Mouse (Mus musculus): ENCODE data around the gene Slc7a14. TPM values are rescaled to one million over a fixed set of nuclear protein-coding genes. Genes with fewer than 3 reads are reported as not detected.

The Slc7a14 gene
- polyA plus RNA-seq, 1 experiment from 2014 or later = not detected

- Histone ChIP-seq H3K36me3 (ENCODE audit: inconsistent target) (no peaks in the 10 kb centered on the region), H3K4me3 (ENCODE audit: inconsistent target) (no peak overlapping the region), H3K79me2 (ENCODE audit: inconsistent target) (no peaks in the 10 kb centered on the region), H3K27ac (no peak overlapping the region)
- WGBS (ENCODE audit: missing documents) = 65% methylated on average over 4 of the region's 4 CpGs
Measured at GRCm38 (mm10) chr3:31208046-31208445, 102.1 kb downstream of the Slc7a14 start.

DNA sequence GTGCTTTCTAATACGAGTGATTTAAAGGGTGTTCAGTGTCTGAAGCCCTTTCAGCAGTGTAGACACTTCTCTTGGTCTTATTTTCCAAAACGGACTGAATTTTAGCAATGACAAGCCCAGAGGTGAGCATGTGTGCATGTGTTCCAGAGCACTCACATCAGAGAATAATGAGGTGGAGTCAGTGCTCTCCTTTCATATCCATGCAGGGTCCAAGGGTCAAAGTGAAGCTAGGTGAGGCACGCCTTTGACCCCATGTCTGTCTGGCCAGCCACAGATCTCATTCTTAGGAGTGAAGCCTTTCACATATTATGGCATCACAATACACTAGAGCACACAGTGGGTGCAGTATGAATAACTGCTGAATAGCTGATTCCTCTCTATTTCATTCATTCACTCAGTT lies 105.0 kb downstream of the Slc7a14 start:
- Histone ChIP-seq H3K4me3 (ENCODE audit: inconsistent target) (no peak overlapping the region), H3K79me2 (ENCODE audit: inconsistent target) (no peaks in the 10 kb centered on the region), H3K27ac (no peak overlapping the region), H3K36me3 (ENCODE audit: inconsistent target) (no peaks in the 10 kb centered on the region)
- WGBS (ENCODE audit: missing documents) = 89% methylated on average over 3 of the region's 3 CpGs

DNA sequence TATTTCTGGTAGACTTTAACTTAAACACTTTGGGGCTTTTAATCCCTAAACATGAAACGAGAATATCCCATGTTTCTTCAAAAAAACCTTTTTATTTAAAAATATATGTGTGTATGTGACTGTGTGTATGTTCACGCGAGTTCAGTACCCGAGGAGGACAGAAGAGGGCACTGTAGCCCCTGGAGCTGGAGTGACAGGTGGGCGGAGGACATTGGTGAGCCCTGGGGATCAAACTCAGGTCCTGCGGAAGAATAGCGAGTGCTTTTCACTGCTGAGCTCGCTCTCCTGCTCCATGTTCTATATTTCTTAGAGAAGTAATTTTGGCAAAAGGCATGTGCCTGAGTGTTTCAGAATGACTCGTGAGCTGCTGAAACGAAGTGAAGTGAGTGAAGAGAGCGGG lies 106.2 kb downstream of the Slc7a14 start:
- Histone ChIP-seq H3K79me2 (ENCODE audit: inconsistent target) (no peaks in the 10 kb centered on the region), H3K36me3 (ENCODE audit: inconsistent target) (no peaks in the 10 kb centered on the region), H3K4me3 (ENCODE audit: inconsistent target) (no peak overlapping the region), H3K27ac (no peak overlapping the region)
- 92% methylated on average over 11 of the region's 11 CpGs for WGBS (ENCODE audit: missing documents)

GRCm38 (mm10) chr3:31199162-31199877 lies 110.9 kb downstream of the Slc7a14 start:
- WGBS (ENCODE audit: missing documents) = 73% methylated on average over 11 of the region's 17 CpGs
- Histone ChIP-seq H3K27ac (no peak overlapping the region), H3K36me3 (ENCODE audit: inconsistent target) (no peaks in the 10 kb centered on the region), H3K4me3 (ENCODE audit: inconsistent target) (no peak overlapping the region), H3K79me2 (ENCODE audit: inconsistent target) (no peaks in the 10 kb centered on the region)

- H3K4me3 ChIP-seq (ENCODE audit: inconsistent target) = no peak overlapping the region
Measured at GRCm38 (mm10) chr3:31191402-31191801, 118.8 kb downstream of the Slc7a14 start.

GRCm38 (mm10) chr3:31190342-31190741 lies 119.8 kb downstream of the Slc7a14 start:
- 79% methylated on average over 6 of the region's 7 CpGs for WGBS (ENCODE audit: missing documents)
- Histone ChIP-seq H3K27ac (no peak overlapping the region), H3K4me3 (ENCODE audit: inconsistent target) (no peak overlapping the region), H3K36me3 (ENCODE audit: inconsistent target) (no peaks in the 10 kb centered on the region), H3K79me2 (ENCODE audit: inconsistent target) (no peaks in the 10 kb centered on the region)

More at GRCm38 (mm10) chr3:31191402-31191801, 118.8 kb downstream of the Slc7a14 start:
- Histone ChIP-seq H3K79me2 (ENCODE audit: inconsistent target) (no peaks in the 10 kb centered on the region), H3K36me3 (ENCODE audit: inconsistent target) (no peaks in the 10 kb centered on the region), H3K27ac (no peak overlapping the region)
- WGBS (ENCODE audit: missing documents) = 82% methylated on average over 10 of the region's 10 CpGs

DNA sequence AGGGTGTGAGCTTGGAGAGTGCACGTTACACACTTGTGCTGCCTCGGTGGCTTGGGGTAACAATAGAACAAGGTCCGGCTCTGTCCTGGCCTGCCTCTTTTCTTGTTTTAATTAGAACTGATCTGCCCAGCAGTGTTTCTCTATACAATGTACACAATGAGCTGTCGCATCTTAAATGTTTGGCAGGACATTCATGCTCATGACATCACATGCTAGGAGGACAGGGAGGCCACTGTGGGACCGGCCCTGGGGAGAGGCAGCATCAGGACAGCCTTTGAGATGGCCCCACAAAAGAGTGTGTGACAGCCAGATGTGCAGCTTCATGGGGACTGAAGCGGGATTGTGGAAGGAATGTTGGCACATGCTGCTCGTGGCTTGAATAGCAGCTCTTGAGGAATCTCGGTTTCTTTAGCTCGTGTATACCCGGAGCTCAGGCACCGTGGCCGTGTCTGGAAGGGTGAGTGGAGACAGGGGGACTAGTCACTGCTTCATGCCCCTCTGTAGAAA lies 143.8 kb downstream of the Slc7a14 start:
- 93% methylated on average over 12 of the region's 12 CpGs for WGBS (ENCODE audit: missing documents)
- Histone ChIP-seq H3K4me3 (ENCODE audit: inconsistent target) (no peak overlapping the region), H3K79me2 (ENCODE audit: inconsistent target) (no peaks in the 10 kb centered on the region), H3K27ac (no peak overlapping the region), H3K36me3 (ENCODE audit: inconsistent target) (no peaks in the 10 kb centered on the region)

DNA sequence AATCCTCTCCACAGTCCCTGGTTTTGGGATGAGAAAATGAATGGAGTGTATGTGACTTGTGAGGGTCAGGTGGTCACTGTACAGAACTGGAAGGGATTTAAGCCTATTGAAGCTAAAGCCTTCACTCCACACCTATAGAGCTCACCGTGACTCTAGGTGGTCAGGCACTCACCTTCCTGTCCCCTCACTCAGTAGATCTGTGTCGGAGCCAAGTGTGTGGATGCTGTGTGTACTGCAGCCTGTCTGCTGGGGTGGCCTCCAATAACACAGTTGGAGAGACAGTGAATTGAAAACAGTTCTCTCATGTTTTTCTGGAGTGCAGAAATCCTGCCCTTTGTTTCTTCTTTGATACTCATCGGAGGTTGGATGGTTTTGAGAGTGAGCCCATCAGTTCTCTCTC lies 144.4 kb downstream of the Slc7a14 start:
- H3K27ac ChIP-seq = no peak overlapping the region
- no peaks in the 10 kb centered on the region for H3K79me2 ChIP-seq (ENCODE audit: inconsistent target)
- H3K4me3 ChIP-seq (ENCODE audit: inconsistent target) = no peak overlapping the region
- H3K36me3 ChIP-seq (ENCODE audit: inconsistent target) = no peaks in the 10 kb centered on the region
- 82% methylated on average over 3 of the region's 3 CpGs for WGBS (ENCODE audit: missing documents)

GRCm38 (mm10) chr3:31162860-31163259 lies 147.3 kb downstream of the Slc7a14 start:
- Histone ChIP-seq H3K27ac (no peak overlapping the region), H3K4me3 (ENCODE audit: inconsistent target) (no peak overlapping the region), H3K79me2 (ENCODE audit: inconsistent target) (no peaks in the 10 kb centered on the region), H3K36me3 (ENCODE audit: inconsistent target) (no peaks in the 10 kb centered on the region)
- WGBS (ENCODE audit: missing documents) = 94% methylated on average over 12 of the region's 14 CpGs

DNA sequence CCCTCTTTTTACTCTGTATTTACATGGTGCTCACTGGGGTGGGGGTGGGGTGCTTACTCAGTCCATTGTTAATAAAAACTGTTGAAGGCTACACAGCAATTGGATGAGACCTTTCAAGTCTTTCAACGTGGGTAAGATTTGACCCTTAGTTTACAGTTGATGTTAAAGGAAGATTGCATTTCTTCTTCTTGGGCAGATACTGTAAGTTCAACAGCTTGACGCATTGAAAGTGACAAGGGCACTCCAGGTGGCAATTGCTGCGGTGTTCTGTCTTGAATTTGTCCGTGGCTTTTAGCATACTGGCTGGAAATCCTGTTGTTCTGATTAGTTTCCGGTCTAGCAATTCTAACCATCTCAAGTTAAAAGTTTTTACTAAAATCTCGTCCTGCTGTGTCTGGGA lies 148.8 kb downstream of the Slc7a14 start:
- Histone ChIP-seq H3K36me3 (ENCODE audit: inconsistent target) (no peaks in the 10 kb centered on the region), H3K4me3 (ENCODE audit: inconsistent target) (no peak overlapping the region), H3K79me2 (ENCODE audit: inconsistent target) (no peaks in the 10 kb centered on the region), H3K27ac (no peak overlapping the region)
- WGBS (ENCODE audit: missing documents) = 73% methylated on average over 6 of the region's 6 CpGs

- Histone ChIP-seq H3K36me3 (ENCODE audit: inconsistent target) (no peaks in the 10 kb centered on the region), H3K79me2 (ENCODE audit: inconsistent target) (no peaks in the 10 kb centered on the region), H3K27ac (no peak overlapping the region), H3K4me3 (ENCODE audit: inconsistent target) (no peak overlapping the region)
- WGBS (ENCODE audit: missing documents) = 56% methylated on average over 10 of the region's 10 CpGs
Measured at GRCm38 (mm10) chr3:31160046-31160445, 150.1 kb downstream of the Slc7a14 start.

GRCm38 (mm10) chr3:31157776-31158175 lies 152.4 kb downstream of the Slc7a14 start:
- no peak overlapping the region for H3K4me3 ChIP-seq (ENCODE audit: inconsistent target)
- H3K27ac ChIP-seq = no peak overlapping the region
- whole genome bisulfite sequencing (ENCODE audit: missing documents) = 67% methylated on average over 15 of the region's 15 CpGs
- no peaks in the 10 kb centered on the region for H3K79me2 ChIP-seq (ENCODE audit: inconsistent target)
- H3K36me3 ChIP-seq (ENCODE audit: inconsistent target) = no peaks in the 10 kb centered on the region

DNA sequence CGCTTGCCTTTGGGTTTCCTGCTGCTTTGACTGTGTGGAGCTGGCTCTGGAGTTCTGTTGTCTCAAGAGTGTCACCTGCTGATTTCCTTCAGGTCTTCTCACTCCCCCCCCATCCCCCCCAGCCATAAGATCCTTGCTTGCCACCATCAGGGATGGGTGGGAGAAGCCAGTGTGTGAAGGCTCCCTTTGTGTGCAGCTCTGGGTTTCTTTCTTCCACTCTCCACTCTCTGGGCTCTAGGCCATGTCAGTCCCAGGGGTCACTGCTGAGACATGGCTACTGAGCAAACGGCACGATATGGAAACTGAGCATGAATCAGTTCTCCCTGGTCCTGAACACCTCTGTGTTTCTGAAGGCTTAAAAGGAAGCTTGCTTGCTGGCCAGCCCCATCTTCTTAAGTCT lies 154.1 kb downstream of the Slc7a14 start:
- Histone ChIP-seq H3K79me2 (ENCODE audit: inconsistent target) (no peaks in the 10 kb centered on the region), H3K36me3 (ENCODE audit: inconsistent target) (no peaks in the 10 kb centered on the region), H3K4me3 (ENCODE audit: inconsistent target) (no peak overlapping the region), H3K27ac (no peak overlapping the region)
- 89% methylated on average over 3 of the region's 3 CpGs for WGBS (ENCODE audit: missing documents)
